Comparison of ENCODE assay signal across 9 mouse cellular contexts in the genomic region with DNA sequence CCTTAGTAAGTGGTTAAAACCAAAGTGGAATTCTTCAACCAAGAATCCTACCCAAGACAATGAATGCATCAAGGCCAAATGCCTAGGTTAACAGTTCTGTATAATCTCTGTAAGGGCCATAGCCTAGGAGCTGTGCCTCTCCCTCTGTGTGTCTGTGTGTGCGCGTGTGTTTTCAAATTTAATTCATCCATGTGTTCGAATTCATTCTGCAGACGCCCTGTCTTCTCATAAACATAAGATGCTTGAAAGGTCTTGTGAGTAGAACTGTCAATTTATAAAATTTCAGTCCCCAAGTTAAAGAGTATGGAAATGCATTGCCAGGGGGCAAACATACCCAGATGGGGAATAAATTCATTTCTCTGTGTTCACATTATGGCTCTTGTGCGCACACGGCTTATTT. TPM values are rescaled to one million over a fixed set of nuclear protein-coding genes. Genes with fewer than 3 reads are reported as not detected.
DNase-seq lines count a peak whose midpoint lies in the region; ATAC-seq lines count a peak whose summit lies in the region.
"Had no signal": no experiment of that assay in that cellular context is flagged by ENCODE, and none has a peak within 500 bp of the region (broad histone marks: within the 10 kb centered on the region; RNA-seq: fewer than 3 reads in every experiment).

No protein-coding gene starts in this region.

- peak overlapping the region; percentile 46; the same call in 1 of the 2 replicates for H3K27ac ChIP-seq in lung, embryonic 16.5 days (ENCODE audit: low read length)
- H3K27ac ChIP-seq in limb, embryonic 15.5 days = no peak overlapping the region
- peak overlapping the region; percentile 4; the same call in 1 of the 2 replicates for H3K27ac ChIP-seq in stomach, embryonic 16.5 days (ENCODE audit: low read length)

- no peaks in the 10 kb centered on the region for H3K36me3 ChIP-seq in lung, embryonic 16.5 days (ENCODE audit: control insufficient read depth, insufficient read depth, low read length)
- H3K36me3 ChIP-seq in limb, embryonic 15.5 days = no peaks in the 10 kb centered on the region
- H3K36me3 ChIP-seq in stomach, embryonic 16.5 days (ENCODE audit: control insufficient read depth, insufficient read depth, low read length) = no peaks in the 10 kb centered on the region

- H3K4me3 ChIP-seq in lung, embryonic 16.5 days (ENCODE audit: low read length) = peak overlapping the region; percentile 48
- peak overlapping the region; percentile 21 for H3K4me3 ChIP-seq in limb, embryonic 15.5 days
- H3K4me3 ChIP-seq in stomach, embryonic 16.5 days (replicated peaks; ENCODE audit: low read length) = peak overlapping the region; percentile 88
- H3K4me3 ChIP-seq: erythroblast, embryonic 14.5 days had no signal

- DNase-seq in adrenal gland, postnatal 14 days = peak; percentile 4
- no peak for DNase-seq in adrenal gland, adult 8-10 months
- no peak for DNase-seq in lung, postnatal 14 days
- no peak for DNase-seq in spleen, postnatal 4 days (ENCODE audit: low spot score in 2 of 2)
- no peak for DNase-seq in layer of hippocampus, adult 18-20 months (ENCODE audit: low spot score in 2 of 2)

- H3K27me3 ChIP-seq in lung, embryonic 16.5 days (ENCODE audit: control insufficient read depth, insufficient read depth, low read depth, low read length) = no peaks in the 10 kb centered on the region
- H3K27me3 ChIP-seq in limb, embryonic 15.5 days = no peaks in the 10 kb centered on the region
- no peaks in the 10 kb centered on the region for H3K27me3 ChIP-seq in stomach, embryonic 16.5 days (ENCODE audit: control insufficient read depth, insufficient read depth, low read length)

- H3K9me3 ChIP-seq in lung, embryonic 16.5 days (ENCODE audit: control insufficient read depth, low read length) = no peaks in the 10 kb centered on the region
- no peaks in the 10 kb centered on the region for H3K9me3 ChIP-seq in limb, embryonic 15.5 days
- no peaks in the 10 kb centered on the region for H3K9me3 ChIP-seq in stomach, embryonic 16.5 days (replicated peaks; ENCODE audit: control insufficient read depth, low read length)

- ATAC-seq in lung, embryonic 16.5 days (ENCODE audit: low read depth) = no peak
- no peak for ATAC-seq in limb, embryonic 15.5 days (ENCODE audit: insufficient number of reproducible peaks, low FRiP score, low TSS enrichment, low read depth)
- no peak for ATAC-seq in stomach, embryonic 16.5 days (ENCODE audit: insufficient read depth, low FRiP score)

- peak overlapping the region; percentile 46 for H3K4me2 ChIP-seq in lung, embryonic 16.5 days (ENCODE audit: low read depth, low read length)
- H3K4me2 ChIP-seq in limb, embryonic 15.5 days = peak overlapping the region; percentile 35
- H3K4me2 ChIP-seq in stomach, embryonic 16.5 days (ENCODE audit: low read depth, low read length) = peak overlapping the region; percentile 76

- peak overlapping the region; percentile 57 for H3K9ac ChIP-seq in lung, embryonic 16.5 days (ENCODE audit: low read length)
- no peak overlapping the region for H3K9ac ChIP-seq in limb, embryonic 15.5 days
- peak overlapping the region; percentile 66 for H3K9ac ChIP-seq in stomach, embryonic 16.5 days (ENCODE audit: low read length)

- 17% methylated on average over 6 of the region's 6 CpGs for WGBS in lung, embryonic 16.5 days
- WGBS in limb, embryonic 15.5 days = 43% methylated on average over 6 of the region's 6 CpGs
- WGBS in stomach, embryonic 16.5 days = 23% methylated on average over 6 of the region's 6 CpGs

- peaks cover 19% of the 10 kb centered on the region for H3K4me1 ChIP-seq in lung, embryonic 16.5 days (replicated peaks; ENCODE audit: control insufficient read depth, insufficient read depth, low read length)
- H3K4me1 ChIP-seq in limb, embryonic 15.5 days = peaks cover 17% of the 10 kb centered on the region
- peaks cover 33% of the 10 kb centered on the region for H3K4me1 ChIP-seq in stomach, embryonic 16.5 days (ENCODE audit: control insufficient read depth, insufficient read depth, low read length)

RNA-seq across cellular contexts. Expression of a gene that starts 3.8 kb away (rescaled TPM):
- total RNA-seq in adrenal gland, postnatal 14 days (2021) = 163 and 168 TPM in 2 replicates
- 100 to 1,000 TPM; 152 to 211 (median 192) TPM for total RNA-seq in adrenal gland, adult 8-10 months (2022)
- polyA plus RNA-seq in lung, embryonic 16.5 days (2015; fragmentation: Nextera tagmentation; extraction: Ambion mirVana) = 34.0 and 34.3 TPM in 2 replicates
- polyA plus RNA-seq in limb, embryonic 15.5 days (2015; fragmentation: Nextera tagmentation; extraction: Ambion mirVana) = 18.6 and 25.5 TPM in 2 replicates
- polyA plus RNA-seq in stomach, embryonic 16.5 days (2015; fragmentation: Nextera tagmentation; extraction: Ambion mirVana) = 32.4 and 35.6 TPM in 2 replicates
- total RNA-seq in layer of hippocampus, adult 18-20 months (2021) = 100 to 1,000 TPM; 122 to 127 TPM

Comparison
In these comparisons a context has a peak if more than half of its experiments do, and no peak if none do; other contexts are left out.
1. H3K4me3 ChIP-seq: peak in every context shown above with its lines; median percentile 88 in stomach, embryonic 16.5 days; 48 in lung, embryonic 16.5 days; 21 in limb, embryonic 15.5 days.